Mouse (Mus musculus): Measurements from ENCODE around the gene Iqcm. TPM values are rescaled to one million over a fixed set of nuclear protein-coding genes. Genes with fewer than 3 reads are reported as not detected.

The Iqcm gene
- not detected in 2 replicates for polyA plus RNA-seq (2012; rRNA removed)

DNA sequence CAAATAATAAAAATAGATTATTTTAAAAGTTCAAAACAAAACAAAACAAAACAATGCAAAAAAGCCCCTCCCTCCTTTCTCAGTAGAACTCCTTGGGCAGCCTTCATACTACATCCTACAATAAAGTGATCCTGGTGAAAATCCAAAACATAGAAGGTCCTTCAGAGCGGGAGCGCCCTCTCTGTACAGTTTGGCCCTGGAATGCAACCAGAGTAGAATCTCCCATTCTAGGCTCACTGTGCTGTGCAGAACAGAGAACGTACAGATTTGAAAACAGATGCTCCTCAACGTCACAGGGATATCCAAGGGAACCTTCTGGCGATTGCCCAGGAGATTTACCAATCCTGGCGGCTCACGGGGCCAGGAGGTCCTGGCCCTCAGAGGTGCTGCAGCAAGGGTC is at the start of gene Iqcm:
Iqcm (plus strand) TSS at position 301 of the 400 bp plus-strand sequence.

DNA sequence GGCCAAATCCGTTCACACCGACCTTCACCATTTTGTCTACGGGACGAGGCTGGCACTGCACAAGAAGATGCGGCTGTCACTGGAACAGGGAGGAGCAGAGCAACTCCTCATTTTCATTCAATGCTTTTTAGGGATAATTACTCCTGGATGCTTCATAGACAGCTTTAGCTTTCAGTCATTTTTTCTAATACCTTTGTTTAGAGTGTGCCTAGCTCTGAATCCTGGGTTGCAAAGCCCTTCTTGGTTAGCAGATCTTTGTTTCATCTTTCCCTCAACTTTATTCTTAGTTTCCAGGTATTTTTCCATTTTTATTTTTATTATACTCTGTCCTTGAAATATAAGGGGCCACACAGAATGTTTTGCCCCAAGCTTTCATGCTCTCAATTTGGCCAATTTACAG is 42.0 kb upstream of the Iqcm start, which contains the start of gene Gm10358:
Gm10358 (minus strand) TSS at position 101 of the 400 bp plus-strand sequence.

Other genes with a start within 250 kb of the Iqcm start
- 0.02 TPM in 1 of 2 replicates, not detected in the other for gene Rasd2, start 234.8 kb upstream of the Iqcm start, polyA plus RNA-seq (2012; rRNA removed)
- gene Gm10358, start 42.1 kb upstream of the Iqcm start, polyA plus RNA-seq (2012; rRNA removed) = 0.46 and 0.86 TPM in 2 replicates